Mouse (Mus musculus) small intestine, adult 2 months (tissue): ENCODE measurements around the gene Dlg5. TPM values are rescaled to one million over a fixed set of nuclear protein-coding genes. Genes with fewer than 3 reads are reported as not detected.

Source experiments
- H3K27ac ChIP-seq: fragments of 200-500 bp; 2 replicates; pipeline ENCODE4 v1.5.1; 2012; ENCODE audit warnings: low read depth, low read length, control low read depth, inconsistent platforms; ENCODE audit not compliant: insufficient read depth
- H3K27me3 ChIP-seq: fragments of 200-500 bp; 2 replicates; pipeline ENCODE4 v1.6.1; 2012; ENCODE audit warnings: mild to moderate bottlenecking, moderate library complexity, low read length, inconsistent platforms; ENCODE audit not compliant: control insufficient read depth, insufficient read depth
- H3K36me3 ChIP-seq: fragments of 200-500 bp; 2 replicates; pipeline ENCODE4 v1.6.1; 2012; ENCODE audit warnings: mild to moderate bottlenecking, low read length, control low read depth, inconsistent platforms; ENCODE audit not compliant: control insufficient read depth, insufficient read depth
- H3K4me1 ChIP-seq: fragments of 200-500 bp; 2 replicates; pipeline ENCODE4 v1.6.1; 2012; ENCODE audit warnings: low read length, inconsistent platforms, mixed read lengths; ENCODE audit not compliant: control insufficient read depth, insufficient read depth, insufficient read length
- H3K4me3 ChIP-seq: fragments of 200-500 bp; 2 replicates; pipeline ENCODE4 v1.5.1; 2012; ENCODE audit warnings: low read depth, mild to moderate bottlenecking, control low read depth, inconsistent platforms, low read length, moderate library complexity
- CTCF ChIP-seq: fragments of 200-500 bp; IDR thresholded peaks from 2 replicates; pipeline ENCODE4 v1.5.1; 2012; ENCODE audit warnings: low read depth, mild to moderate bottlenecking, control low read depth, inconsistent platforms, low read length, moderate library complexity, mixed read lengths; ENCODE audit not compliant: insufficient replicate concordance, insufficient read length; ENCODE audit errors: extremely low read depth
- POLR2A ChIP-seq: fragments of 200-500 bp; IDR thresholded peaks from 2 replicates; pipeline ENCODE4 v1.6.1; 2012; ENCODE audit warnings: low read depth, mild to moderate bottlenecking, control low read depth, inconsistent platforms, low read length, moderate library complexity
- WGBS: fragments of 180-500 bp; shearing (Covaris S2); methylation state at CpG from one replicate; pipeline ENCODE4 v1.1.7; 2018; 5-methylcytosine and 5-hydroxymethylcytosine counted together
- polyA plus RNA-seq: library from polyadenylated mRNA; depleted of rRNA; stranded (reverse); fragments of >200 nt; gene quantifications from 2 replicates; pipeline ENCODE4 v1.2.3, GENCODE M21; 2012

Gene Dlg5
- polyA plus RNA-seq, 1 experiment = 21.1 TPM

- no peaks in the 10 kb centered on the region for H3K4me1 ChIP-seq
- TF ChIP-seq CTCF (no peak), POLR2A (no peak)
- no peaks in the 10 kb centered on the region for H3K27me3 ChIP-seq
- H3K4me3 ChIP-seq = no peak overlapping the region
- H3K36me3 ChIP-seq = no peaks in the 10 kb centered on the region
- 74% methylated on average over 1 of the region's 1 CpGs for WGBS
- no peak overlapping the region for H3K27ac ChIP-seq
These were observed 5.6 kb upstream of the Dlg5 start for GRCm38 (mm10) chr14:24251326-24251725.

GRCm38 (mm10) chr14:24249926-24250325, 4.2 kb upstream of the Dlg5 start:
- 65% methylated on average over 2 of the region's 2 CpGs for WGBS
- TF ChIP-seq CTCF = no peak
- TF ChIP-seq POLR2A = no peak
- Histone ChIP-seq H3K36me3 (no peaks in the 10 kb centered on the region), H3K4me3 (no peak overlapping the region), H3K27ac (no peak overlapping the region), H3K4me1 (no peaks in the 10 kb centered on the region), H3K27me3 (no peaks in the 10 kb centered on the region)

GRCm38 (mm10) chr14:24244330-24245176, 1.2 kb downstream of the Dlg5 start:
- no peaks in the 10 kb centered on the region for H3K27me3 ChIP-seq
- H3K27ac ChIP-seq = peak overlapping the region; percentile 79
- H3K4me3 ChIP-seq = peak overlapping the region; percentile 99
- WGBS = under 1% methylated on average over 40 of the region's 40 CpGs
- no peaks in the 10 kb centered on the region for H3K36me3 ChIP-seq
- no peak for TF ChIP-seq CTCF
- no peak for TF ChIP-seq POLR2A
- H3K4me1 ChIP-seq = no peaks in the 10 kb centered on the region; the same call in 1 of the 2 replicates

- 90% methylated on average over 2 of the region's 2 CpGs for WGBS
- TF ChIP-seq POLR2A (no peak), CTCF (no peak)
These were observed 3.7 kb downstream of the Dlg5 start for GRCm38 (mm10) chr14:24242016-24242415.

GRCm38 (mm10) chr14:24240831-24241230, 4.9 kb downstream of the Dlg5 start:
- H3K27ac ChIP-seq = no peak overlapping the region
- no peak overlapping the region for H3K4me3 ChIP-seq
- H3K4me1 ChIP-seq = no peaks in the 10 kb centered on the region; the same call in 1 of the 2 replicates
- no peaks in the 10 kb centered on the region for H3K27me3 ChIP-seq
- TF ChIP-seq CTCF = no peak
- TF ChIP-seq POLR2A = no peak
- H3K36me3 ChIP-seq = no peaks in the 10 kb centered on the region
- WGBS = 71% methylated on average over 6 of the region's 6 CpGs

More at GRCm38 (mm10) chr14:24242016-24242415, 3.7 kb downstream of the Dlg5 start:
- Histone ChIP-seq H3K4me1 (no peaks in the 10 kb centered on the region; the same call in 1 of the 2 replicates), H3K27ac (no peak overlapping the region), H3K4me3 (no peak overlapping the region), H3K36me3 (no peaks in the 10 kb centered on the region), H3K27me3 (no peaks in the 10 kb centered on the region)

GRCm38 (mm10) chr14:24239651-24240050, 6.1 kb downstream of the Dlg5 start:
- H3K27me3 ChIP-seq = no peaks in the 10 kb centered on the region
- WGBS = 79% methylated on average over 11 of the region's 11 CpGs
- no peak overlapping the region for H3K27ac ChIP-seq
- no peaks in the 10 kb centered on the region for H3K36me3 ChIP-seq
- no peak overlapping the region for H3K4me3 ChIP-seq
- no peaks in the 10 kb centered on the region; the same call in 1 of the 2 replicates for H3K4me1 ChIP-seq
- TF ChIP-seq POLR2A (no peak), CTCF (peak; percentile 31; the same call in 1 of the 2 replicates)

GRCm38 (mm10) chr14:24235954-24236353, 9.8 kb downstream of the Dlg5 start:
- Histone ChIP-seq H3K27me3 (no peaks in the 10 kb centered on the region), H3K27ac (no peak overlapping the region), H3K4me3 (no peak overlapping the region), H3K36me3 (no peaks in the 10 kb centered on the region), H3K4me1 (no peaks in the 10 kb centered on the region; the same call in 1 of the 2 replicates)
- no peak for TF ChIP-seq CTCF
- no peak for TF ChIP-seq POLR2A
- 82% methylated on average over 3 of the region's 3 CpGs for WGBS

- H3K36me3 ChIP-seq = no peaks in the 10 kb centered on the region
- TF ChIP-seq CTCF (no peak), POLR2A (no peak)
- H3K27me3 ChIP-seq = no peaks in the 10 kb centered on the region
- WGBS = 17% methylated on average over 2 of the region's 2 CpGs
- no peaks in the 10 kb centered on the region; the same call in 1 of the 2 replicates for H3K4me1 ChIP-seq
- H3K4me3 ChIP-seq = no peak overlapping the region
- no peak overlapping the region for H3K27ac ChIP-seq
These were observed 11.3 kb downstream of the Dlg5 start for GRCm38 (mm10) chr14:24234411-24234810.
